Mouse (Mus musculus): ENCODE data around the gene Ice2. TPM values are rescaled to one million over a fixed set of nuclear protein-coding genes. Genes with fewer than 3 reads are reported as not detected.

Gene Ice2
- total RNA-seq, 2 experiments from 2014 or later: 9.6 to 10.3 TPM

DNA sequence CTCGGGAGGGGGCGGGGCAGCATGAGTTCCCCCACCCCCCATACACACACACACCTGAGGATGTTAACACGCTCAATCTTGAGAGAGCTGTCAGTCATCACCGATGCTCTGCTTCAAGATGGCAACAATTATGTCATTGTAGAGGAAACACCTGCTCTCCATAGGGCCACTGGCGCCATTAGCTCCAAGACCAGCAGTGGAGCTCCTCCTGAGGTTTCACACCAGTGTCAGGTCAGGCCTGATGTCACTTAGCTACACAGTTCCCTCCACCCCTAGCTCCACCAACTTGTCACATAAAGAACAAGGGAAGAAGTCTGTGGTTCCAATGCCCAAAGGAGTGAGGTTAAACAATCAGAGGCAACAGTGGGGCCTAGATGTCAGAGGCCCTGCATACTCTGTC lies 3.5 kb upstream of the Ice2 start:
- intact Hi-C loops (cut with DNase I): no loop called here
- DNase-seq (ENCODE audit: low spot score in 2 of 2): no peak

DNA sequence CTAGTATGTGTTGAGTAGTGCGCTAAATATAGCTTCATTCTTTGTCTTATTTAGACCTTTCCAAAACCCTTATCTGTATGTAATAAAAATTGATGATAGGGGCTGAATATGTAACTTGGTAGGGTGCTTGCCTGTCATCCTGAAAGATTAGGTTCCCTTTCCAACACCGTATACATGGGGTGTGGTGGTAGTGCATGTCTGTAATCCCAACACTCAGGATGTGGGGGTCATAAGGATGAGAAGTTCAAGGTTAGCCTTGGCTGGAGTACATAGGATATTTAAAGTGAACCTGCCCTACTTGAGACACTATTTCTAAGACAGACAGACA lies 310 bp upstream of the Ice2 start:
- no peak for DNase-seq (ENCODE audit: low spot score in 2 of 2)
- intact Hi-C loops (cut with DNase I): no loop called here

DNA sequence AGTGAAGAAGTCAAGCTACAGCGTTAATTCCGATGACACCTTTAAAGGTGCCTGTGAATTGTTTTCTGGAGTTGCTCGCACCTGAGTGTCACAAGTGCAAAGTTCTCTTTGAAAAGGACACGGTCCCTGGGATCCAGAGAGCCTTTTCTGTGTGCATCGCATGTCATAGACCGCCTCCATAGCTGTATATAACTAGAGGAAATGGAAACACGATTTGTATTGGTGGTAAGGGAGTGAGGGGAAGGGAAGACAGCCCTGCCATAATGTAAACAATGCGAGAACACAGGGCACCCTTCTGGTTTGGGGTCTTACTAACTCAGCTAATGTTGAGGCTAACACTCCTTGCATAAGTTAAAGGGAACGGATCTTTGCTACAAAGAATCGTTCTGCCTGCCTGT lies 746 bp downstream of the Ice2 start:
- DNase-seq (ENCODE audit: low spot score in 2 of 2): no peak
- intact Hi-C loops (cut with DNase I): no loop called here

DNA sequence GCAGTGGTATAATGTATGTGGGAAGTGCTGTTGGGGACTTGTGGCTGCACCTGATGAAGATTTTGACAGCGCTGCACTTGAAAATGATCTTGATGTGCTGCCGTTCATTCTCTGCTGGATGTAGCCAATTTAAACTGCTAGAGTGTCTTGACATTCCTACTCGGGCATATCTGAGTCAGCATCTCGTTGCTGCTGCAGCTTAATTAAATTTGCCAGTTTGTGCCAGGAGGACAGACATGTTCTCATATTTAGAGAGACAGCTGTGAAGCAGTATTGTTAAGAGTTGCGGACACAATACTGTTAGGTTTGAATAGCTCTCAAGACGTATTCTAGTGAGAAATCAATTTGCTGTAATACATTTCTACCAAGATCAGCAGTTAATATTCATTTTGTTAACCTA lies 7.0 kb downstream of the Ice2 start:
- intact Hi-C loops (cut with DNase I): no loop called here
- no peak for DNase-seq (ENCODE audit: low spot score in 2 of 2)

DNA sequence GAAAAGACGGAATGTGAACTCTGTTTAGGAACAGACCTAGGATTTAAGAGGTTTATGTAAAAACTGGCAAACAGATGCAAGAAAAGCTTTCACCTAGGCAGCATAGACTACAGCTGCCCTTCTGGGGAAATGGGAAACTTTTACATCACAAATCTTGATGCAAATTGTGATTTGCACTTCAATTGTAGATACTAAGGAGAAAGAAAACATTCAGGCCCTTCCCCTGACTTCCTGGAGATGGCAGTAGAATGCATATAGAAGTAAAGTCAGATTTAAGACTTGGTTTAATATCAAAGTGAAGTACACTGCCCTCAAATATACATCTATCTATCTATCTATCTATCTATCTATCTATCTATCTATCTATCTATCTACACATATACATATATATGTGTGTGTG lies 21.8 kb downstream of the Ice2 start:
- intact Hi-C loops (cut with DNase I): loop anchor here (1.0 kb wide), 1 partner anchor 60 kb away; no protein-coding TSS in a partner anchor

DNA sequence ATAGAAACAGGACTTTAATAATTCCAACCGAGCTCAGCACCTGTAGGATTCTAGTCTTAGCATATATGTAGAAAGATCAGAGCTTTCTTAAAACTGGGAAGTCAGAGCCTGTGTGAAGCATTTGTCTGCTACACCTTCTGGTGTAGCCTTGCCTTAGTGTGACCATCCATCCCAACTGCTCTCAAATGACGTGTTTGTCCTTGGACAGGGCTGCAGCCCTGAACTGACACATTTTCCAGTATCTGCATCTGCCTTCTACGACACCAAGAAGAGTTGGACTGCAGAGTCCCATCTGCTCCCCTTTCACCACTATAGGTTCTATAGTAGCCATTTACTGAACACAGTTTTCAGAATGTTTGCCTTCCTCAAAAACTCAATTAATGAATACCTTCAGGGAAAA lies 32.8 kb downstream of the Ice2 start:
- intact Hi-C loops (cut with DNase I): no loop called here

More for the DNA sequence above, 21.8 kb downstream of the Ice2 start:
- DNase-seq (ENCODE audit: low spot score in 2 of 2): peak in 1 of 2 experiments; percentile 8

DNA sequence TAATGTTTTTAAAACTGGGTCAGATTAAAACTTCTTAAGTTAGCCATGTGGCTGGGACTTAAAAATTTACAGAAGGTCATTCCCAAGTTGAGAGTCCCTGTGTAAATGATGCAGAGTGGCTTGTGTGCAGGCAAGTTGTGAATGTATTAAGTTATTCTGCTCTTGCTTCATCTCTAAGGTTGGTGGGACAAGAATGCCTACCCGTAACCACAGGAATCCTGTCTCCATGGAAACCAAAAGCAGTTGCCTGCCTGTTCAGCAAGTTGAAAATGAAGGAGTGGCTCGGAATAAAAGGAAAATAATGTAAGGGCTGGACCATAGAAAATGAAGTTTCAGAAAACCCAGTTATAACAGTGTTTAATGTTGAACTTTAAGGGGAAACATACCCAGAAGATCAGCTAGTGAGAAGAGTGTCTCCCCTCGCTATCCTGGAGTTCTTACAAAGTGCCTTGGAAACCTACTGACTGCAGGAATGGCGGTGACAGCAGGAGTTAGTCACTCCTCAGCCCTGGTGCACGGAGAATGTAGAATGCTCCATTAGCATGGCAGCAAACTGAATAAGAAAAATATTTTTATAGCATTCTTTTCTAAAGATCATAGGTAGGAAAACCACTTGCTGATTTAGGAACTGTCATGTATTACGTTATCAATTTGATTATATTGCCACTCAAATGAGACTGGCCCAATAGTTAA lies 34.3 kb downstream of the Ice2 start:
- DNase-seq (ENCODE audit: low spot score in 2 of 2): peak; percentile 10 to 27
- intact Hi-C loops (cut with DNase I): no loop called here

More for the DNA sequence above, 32.8 kb downstream of the Ice2 start:
- no peak for DNase-seq (ENCODE audit: low spot score in 2 of 2)

DNA sequence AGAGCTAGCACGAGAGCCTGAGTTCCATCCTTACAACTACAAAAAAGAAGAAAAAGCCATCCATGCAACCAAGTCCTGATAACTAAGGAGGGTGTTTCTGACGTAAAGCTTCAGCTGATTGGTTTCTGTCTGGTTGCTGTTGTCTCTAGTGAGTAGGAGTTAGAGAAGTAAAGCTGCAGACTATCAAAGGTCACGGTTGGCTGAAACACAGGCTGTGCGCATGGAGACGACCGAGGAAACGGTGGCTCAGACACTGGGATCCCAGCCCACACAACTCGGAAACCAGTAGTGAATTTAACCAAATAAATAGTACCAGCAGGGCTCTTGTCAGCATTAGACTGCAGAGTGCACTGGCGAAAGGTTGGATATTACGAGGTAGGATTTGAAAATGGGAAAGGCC lies 37.5 kb downstream of the Ice2 start:
- intact Hi-C loops (cut with DNase I): no loop called here
- no peak for DNase-seq (ENCODE audit: low spot score in 2 of 2)

DNA sequence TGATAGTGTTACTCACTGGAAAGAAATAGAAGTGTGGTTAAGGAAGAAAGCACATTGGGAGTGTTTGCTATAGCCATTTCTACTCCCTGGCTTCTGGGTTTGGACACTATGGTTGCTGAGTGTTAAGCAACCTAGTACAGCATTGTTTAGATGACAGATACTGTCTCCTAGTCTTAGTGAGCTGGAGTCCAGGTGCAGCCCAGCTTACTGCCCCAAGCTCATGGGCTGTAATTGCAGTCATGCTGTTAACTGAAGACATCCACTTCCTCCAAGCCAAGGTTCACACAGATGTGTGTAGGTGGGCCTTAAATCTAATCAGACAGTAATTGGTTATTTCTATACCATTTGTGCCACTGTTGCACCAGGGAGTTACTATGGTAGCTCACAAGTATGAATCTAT lies 38.0 kb downstream of the Ice2 start:
- intact Hi-C loops (cut with DNase I): no loop called here
- no peak for DNase-seq (ENCODE audit: low spot score in 2 of 2)

DNA sequence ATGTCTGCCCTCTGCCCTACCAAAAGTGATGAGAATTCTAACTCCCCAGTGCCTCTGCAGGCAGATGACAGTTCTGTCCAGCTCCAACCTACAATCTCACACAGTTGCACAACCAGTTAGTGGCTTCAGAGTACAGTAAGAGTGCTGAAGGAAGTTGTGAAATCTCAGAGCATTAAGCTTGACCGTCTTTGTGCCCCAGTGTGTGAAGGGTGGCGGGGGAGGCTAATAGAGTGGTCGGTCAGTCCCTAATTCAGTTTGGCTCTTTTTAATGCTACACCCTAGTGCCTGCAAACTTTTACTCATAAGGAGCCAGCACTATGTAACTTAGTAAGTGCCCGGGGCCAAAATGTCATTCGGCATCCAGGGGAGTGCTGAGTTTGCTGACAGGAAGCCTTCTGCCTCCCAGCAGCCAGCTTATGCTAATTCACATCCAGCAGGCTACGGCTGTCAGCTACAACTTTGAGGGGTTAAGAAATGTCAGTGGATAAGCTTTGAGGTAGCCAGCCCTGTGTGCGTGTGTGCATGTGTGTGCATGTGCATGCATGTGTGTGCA lies 42.2 kb downstream of the Ice2 start:
- intact Hi-C loops (cut with DNase I): no loop called here

DNA sequence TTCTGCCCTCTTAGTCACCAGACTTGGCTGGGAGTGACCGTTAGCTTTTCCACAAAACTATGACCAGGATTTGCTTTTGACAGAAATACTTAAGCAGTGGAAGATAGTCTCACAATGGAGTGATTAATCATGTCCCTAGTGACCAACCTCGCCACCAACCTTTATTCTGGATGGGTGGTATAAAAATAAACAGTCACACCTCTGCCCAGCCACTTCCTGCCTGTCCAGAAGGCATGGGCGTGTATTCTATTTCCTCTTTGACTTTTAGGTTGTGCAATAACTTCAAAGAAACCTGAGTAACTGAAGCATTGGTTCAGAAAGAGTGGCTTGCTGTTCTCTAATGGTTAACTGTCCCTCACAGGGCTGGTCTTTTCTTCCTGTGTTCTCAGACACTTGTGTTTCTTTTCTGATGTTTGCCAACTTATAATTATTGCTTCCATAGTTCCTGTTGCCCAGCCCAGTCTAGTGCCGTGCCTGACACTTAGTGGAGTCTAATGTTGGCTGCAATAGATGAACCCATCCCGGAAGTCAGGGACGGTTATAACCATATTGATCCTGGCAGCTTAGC lies 44.8 kb downstream of the Ice2 start:
- no peak for DNase-seq (ENCODE audit: low spot score in 2 of 2)
- intact Hi-C loops (cut with DNase I): no loop called here

More for the DNA sequence above, 42.2 kb downstream of the Ice2 start:
- no peak for DNase-seq (ENCODE audit: low spot score in 2 of 2)

DNA sequence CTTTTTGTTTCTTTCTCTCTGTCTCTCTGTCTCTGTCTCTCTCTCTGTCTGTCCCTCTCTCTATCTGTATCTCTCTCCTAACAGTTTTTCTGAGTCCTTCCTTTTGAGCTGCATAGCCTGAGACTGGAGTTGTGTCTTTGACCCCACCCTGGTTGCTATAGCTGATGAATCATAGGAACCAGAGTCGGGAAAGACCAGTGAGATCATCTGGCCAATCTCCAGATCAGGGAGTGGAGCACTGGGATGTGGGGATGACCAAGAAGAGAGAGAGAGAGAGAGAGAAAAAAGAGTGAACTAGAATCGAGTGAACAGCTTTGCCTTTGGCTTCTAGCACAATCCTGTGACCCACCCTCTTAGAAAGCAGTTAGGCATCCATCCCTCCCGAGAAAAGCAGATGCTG lies 45.5 kb downstream of the Ice2 start:
- no peak for DNase-seq (ENCODE audit: low spot score in 2 of 2)
- intact Hi-C loops (cut with DNase I): no loop called here

DNA sequence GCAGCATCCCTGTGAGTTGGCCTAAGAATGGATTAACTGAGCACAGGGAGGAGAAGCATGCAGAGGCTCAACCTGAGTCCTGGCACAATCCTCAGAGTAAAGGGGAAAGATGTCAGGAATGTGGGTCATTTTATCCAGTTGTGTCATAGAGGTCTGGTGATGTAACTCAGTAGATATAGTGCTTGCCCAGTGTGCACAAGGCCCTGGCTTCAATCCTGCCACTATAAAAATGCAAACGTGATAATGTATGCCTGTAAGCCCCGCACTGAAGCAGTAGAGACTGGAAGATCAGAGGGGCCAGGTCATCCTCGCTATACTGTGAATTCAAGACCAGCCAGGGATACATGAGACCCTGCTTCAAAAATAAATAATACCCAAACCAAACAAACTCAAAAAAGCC lies 51.1 kb downstream of the Ice2 start:
- intact Hi-C loops (cut with DNase I): no loop called here
- DNase-seq (ENCODE audit: low spot score in 2 of 2): no peak

DNA sequence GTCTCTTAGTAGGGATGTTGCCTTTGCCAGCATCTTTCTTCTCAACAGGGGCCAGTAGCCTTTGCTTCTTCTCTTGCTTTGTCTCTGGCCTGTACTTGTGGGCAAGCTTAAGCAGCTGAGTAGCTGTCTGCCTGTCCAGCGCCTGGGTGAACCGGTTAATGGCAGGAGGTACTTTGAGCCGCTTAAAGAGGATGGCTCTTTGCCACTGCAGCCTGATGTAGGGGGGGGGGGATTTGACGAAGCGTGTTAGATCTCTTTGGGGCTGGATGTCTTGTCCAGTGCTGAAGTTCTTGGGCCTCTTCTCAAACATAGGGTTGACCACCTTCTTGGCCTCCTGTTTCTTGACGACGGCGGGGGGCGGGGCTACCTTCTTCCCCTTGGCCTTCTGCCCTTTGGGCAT lies 52.9 kb downstream of the Ice2 start:
- intact Hi-C loops (cut with DNase I): no loop called here
- DNase-seq (ENCODE audit: low spot score in 2 of 2): no peak

DNA sequence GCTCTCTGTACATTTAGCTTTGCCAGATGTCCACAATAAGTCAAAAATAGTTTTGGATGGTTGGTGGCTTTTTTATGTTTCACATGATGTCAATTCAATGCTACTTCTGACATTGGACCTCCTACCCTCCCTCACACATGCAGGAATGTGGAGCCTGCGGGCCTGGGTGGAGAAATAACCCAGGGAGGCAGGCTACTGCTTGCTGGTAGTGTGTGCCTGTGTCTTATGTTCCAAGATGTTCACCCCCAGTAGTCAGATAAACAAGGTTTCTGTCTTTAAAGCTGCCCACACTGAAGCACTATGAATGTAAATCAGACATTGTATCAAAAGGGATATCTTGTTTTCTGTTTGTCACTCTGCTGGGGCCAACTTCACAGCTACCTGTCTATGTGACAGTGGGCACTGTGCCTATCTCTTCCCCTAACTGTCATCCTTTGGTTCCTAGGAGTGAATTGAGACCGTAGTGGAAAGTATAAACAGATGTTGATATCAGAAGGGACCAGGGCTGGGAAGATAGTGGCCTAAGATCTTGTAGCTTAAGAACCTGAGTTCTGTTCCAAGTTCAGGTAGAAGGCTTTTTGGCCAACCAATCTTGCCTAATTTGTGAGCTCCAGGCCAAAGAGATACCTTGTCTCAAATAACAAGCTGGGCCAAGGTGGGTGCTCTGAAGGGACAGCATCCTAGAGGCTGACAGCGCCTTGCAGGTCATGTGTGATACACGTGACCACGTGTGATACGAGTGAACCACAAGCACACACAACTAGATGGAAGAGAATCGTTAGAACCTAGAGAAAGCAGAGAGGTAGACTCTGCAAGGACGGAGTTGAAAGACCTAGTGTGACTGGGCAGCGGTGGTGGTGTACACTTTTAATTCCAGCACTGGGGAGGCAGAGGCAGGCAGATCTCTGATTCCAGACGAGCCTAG lies 54.4 kb downstream of the Ice2 start:
- no peak for DNase-seq (ENCODE audit: low spot score in 2 of 2)
- intact Hi-C loops (cut with DNase I): no loop called here

DNA sequence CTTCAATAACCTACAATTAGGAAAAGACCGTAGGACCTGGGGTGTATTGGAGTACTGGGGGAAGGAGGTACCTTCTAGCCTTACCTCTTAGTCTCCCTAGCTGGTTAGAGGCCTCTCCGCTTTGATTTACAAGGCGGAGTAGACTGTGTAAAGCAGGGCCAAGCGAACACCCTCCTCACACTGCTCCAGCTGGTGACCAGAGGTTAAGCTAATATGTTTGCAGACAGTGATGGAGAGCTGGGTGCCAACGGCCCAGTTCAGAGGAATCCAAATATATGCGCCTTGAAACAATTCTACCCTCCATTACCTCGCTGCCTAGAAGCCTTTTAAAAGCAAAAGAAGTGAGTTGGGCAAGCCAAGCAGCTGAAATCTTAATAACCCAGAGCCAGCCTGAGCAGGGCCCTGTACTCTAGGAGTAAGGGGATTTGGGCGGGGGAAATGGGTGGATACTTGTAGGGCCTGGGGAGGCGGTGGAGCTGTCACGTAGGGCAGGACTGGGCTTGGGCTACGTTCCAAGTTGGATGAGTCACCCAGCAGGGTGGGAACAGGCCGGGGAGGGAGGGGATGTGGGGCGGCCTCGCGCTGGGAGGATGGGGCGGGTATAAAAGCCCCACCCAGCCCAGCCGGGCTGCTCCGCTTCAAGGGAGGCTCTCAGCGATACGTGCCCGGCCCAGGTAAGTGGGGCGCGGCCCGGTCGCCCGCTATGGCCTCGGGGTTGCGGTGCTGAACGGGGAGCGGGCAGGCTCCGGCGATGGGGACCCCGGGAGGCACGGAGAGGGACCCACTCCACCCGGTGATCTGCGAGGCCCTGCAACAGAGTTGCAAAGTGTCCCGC lies 55.6 kb downstream of the Ice2 start, which contains the start of gene Anxa2:
Gene Anxa2 (plus strand): TSS at position 555 of the 835 bp plus-strand sequence.
- DNase-seq (ENCODE audit: low spot score in 2 of 2): peak in 1 of 2 experiments; percentile 47
- intact Hi-C loops (cut with DNase I): no loop called here

DNA sequence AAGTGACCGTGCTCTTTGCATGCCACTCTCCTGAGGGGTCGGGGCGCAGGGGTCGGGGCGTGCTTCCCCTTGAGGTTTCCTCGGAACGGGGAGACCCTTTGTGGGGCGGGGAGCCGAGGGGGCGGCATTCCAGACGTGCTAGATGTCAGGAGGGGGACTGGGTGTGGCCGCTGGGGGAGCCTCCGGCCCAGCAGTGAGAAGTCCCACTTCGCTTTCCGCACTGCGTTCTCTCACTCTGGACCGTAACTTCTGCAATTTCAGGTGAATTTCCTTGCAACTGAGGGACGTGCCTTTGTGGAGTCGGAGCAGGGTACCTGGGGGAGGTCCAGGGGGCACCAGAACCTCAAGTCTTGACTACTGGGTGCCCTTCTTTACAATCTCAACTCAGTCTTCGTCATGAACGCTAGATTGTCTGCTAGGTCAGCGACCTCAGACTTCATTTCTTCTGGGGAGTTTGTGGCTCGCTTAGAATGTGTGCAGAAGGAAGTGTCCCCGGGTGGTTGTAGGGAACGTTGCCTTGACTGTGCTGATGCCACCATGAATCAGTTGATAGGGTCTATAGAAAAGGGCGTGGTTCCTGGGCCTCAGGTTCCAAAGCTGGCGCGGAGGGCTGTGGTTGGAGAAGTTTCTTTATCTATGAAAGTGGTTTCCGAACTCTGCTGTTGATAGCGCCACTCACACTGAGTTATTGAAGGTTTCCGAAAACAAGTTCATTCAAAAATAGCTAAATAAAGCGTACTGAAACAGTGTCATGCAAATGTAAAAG lies 56.4 kb downstream of the Ice2 start:
- DNase-seq (ENCODE audit: low spot score in 2 of 2): no peak
- intact Hi-C loops (cut with DNase I): no loop called here

DNA sequence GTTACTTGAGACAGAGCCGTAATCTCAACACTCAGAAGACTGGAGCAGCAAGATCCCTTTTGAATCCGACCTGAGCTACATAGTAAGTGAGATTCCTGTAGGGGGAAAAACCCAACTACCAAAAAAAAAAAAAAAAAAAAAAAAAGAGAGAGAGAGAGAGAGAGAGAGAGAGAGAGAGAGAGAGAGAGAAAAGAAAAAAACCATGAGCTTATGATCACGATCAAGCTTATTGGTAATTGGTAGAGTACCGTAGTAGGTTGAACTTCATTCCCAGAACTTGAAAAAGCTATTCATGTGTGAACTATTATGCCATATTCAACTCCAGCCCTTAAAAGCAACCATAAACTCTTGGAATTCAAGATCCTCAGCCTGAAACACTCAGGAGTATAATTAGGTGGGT lies 57.0 kb downstream of the Ice2 start:
- intact Hi-C loops (cut with DNase I): no loop called here
- no peak for DNase-seq (ENCODE audit: low spot score in 2 of 2)

DNA sequence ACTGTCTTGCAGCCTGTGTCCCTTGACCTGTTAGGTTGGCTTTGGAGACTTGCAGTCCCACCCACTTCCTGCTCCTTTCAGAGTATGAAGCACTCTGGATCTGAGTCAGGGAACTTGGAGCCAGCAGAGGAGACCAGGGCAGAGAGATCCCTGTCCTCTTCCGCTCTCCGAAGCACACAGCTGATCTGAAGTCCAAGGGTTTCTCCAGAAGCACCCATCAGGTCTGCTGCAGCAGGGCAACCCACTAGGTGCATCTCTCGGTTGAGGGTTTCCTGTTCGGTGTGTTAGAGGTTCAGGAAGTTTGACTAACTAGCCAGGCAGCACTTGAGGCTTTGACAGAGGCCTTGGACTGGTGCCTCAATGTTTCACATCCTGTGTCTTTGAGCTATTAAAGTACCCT lies 57.7 kb downstream of the Ice2 start:
- intact Hi-C loops (cut with DNase I): no loop called here
- no peak for DNase-seq (ENCODE audit: low spot score in 2 of 2)

Measured in left cerebral cortex, postnatal 25 days (tissue).